Mouse (Mus musculus) cerebellum, adult 9-10 months (tissue): Measurements from ENCODE around the gene Cd47.

Experiments used
- DNase-seq: peaks from one replicate; pipeline ENCODE4 v3.0.0; 2022

Cd47 gene

GRCm38 (mm10) chr16:49920191-49920590 is 119.9 kb downstream of the Cd47 start:
- DNase-seq: peak; percentile 77

DNA sequence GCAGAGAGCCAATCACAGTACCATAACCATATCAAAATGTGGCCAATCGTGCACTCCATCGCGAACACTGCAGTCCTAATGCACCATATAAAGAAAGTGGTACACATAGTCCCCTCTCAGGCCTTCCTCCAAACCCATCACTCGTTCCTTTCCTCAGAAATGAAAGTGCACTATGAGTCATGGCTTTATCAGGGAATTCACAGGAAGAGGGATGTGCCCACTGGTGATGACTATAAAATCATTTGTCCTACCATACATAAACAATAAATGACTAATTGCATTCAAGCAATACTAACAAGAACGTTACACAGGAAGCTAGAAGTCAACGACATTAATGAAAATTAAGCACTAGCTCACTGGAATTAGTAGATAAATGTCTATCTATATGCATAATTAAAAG is 121.3 kb downstream of the Cd47 start:
- DNase-seq: no peak

DNA sequence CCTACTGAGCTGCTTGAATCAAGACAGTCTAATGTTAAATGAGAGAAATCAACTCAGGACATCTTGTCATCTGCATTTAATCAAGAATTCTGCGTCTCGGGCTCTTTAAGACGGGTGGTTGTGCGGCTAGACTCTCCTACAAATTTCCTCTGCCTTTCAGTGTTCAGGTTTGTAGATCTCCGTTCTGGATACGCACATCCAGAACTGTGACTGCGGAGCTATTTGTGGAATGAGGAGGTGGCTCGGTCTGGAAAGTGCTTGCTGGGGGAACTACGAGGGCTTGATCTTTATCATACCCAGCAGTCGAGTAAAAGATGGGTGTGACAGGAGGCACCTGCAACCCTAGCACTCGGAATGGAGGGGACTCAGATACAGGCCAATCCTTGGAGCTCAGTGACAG is 121.8 kb downstream of the Cd47 start:
- DNase-seq: no peak

GRCm38 (mm10) chr16:49923720-49924119 is 123.4 kb downstream of the Cd47 start:
- DNase-seq: no peak

GRCm38 (mm10) chr16:49924941-49925340 is 124.6 kb downstream of the Cd47 start:
- no peak for DNase-seq

GRCm38 (mm10) chr16:49933274-49933673 is 132.9 kb downstream of the Cd47 start:
- DNase-seq: no peak

DNA sequence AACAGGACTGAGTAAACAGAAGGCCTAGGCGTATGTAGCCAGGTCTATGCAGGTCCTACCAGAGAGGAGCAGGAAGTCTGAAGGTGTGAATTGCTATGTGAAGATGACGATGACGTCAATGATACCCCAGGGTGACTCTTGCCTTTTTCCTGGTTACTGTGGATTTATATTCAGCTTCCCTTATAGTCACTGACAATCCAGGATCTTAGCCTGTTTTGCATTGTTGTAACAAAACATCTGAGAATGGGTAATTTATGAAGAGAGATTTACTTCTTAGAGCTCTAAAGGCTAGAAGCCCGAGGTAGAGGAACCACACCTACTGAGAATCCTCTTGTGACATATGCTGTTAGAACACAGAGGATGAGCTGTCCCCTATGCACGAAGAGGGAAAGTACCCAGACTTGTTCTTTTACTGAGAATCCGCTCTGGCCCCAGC is 135.7 kb downstream of the Cd47 start:
- DNase-seq: no peak

DNA sequence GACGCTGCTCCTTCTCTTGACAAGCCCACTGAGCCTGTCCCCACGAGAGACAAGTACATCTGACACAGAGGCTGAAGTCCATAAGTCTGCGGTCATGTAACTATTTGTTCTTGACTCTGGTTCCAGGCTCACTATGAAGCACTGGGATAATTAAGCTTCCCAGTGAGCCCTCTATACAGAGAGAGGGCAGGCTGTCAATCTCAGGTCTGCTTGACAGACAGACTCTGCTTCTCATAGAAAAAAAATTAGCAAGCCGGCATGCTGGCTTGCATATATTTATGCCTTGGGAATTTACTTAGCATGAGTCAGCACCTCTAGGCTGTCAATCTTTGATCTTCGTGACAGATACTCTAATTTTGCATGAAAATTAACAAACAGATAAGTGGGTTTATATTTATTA is 136.5 kb downstream of the Cd47 start:
- DNase-seq: no peak

DNA sequence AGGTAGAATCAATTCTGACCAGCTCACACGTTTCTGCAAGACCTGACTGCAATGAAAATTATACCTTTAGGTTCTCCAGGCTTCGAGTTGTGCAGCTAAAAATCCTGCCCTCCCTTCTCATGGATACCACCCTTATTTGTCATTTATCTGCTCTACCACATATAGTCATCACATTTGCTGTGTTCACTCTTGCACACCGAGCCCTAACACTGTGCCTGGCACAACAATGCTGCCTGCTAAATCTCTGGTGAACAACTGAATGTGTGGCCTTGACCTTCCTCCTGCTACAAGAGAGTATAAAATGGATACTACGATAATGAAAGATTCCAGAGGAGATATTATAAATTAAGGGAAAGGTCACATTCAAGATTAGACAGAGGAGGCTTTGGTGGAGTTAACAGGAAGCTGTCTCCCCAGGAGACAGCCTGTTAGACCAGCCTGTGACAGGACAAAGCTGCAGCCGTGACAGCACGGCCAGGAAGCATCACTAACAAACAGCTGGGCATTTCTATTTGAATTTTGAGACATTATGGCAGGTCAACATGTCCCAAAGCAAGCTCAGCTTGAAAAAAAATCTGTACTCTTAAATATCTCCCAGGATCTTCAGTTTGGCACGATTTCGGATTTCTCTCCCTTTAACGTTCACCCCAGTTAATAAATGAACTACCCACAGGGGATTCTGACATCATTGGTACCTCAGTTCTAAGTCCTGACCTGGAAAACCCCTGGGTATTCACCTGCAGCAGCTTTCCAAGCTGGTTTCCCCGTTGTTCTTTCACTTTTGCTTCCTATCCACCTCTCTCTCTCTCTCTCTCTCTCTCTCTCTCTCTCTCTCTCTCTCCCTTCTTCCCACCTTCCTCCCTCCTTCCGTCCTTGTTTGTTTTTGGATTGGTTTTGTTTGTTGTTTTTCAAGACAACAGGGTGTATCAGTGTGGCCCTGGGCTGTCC is 137.2 kb downstream of the Cd47 start:
- no peak for DNase-seq

GRCm38 (mm10) chr16:49938483-49939301 is 138.4 kb downstream of the Cd47 start:
- no peak for DNase-seq

DNA sequence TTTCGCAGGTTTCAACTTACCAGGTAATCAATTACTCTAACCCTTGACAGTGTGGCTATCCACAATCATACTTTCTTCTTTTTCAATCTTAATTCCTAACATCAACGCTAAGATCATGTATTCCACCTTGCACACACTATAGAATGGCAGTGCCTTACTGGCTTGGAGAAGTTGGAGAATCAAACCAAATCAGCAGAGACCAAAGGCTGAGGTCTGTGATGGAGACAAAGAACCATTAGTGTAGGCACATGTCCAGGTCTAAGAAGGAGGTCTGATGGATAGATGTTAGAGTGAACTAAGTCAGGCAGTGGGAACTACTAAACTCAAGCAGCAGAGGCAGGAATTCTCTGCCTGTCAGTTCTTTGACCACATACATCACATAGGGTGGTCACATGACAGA is 139.0 kb downstream of the Cd47 start:
- DNase-seq: no peak

- no peak for DNase-seq
These were observed 140.1 kb downstream of the Cd47 start for GRCm38 (mm10) chr16:49940473-49940872.

GRCm38 (mm10) chr16:49941031-49941430 is 140.7 kb downstream of the Cd47 start:
- no peak for DNase-seq

DNA sequence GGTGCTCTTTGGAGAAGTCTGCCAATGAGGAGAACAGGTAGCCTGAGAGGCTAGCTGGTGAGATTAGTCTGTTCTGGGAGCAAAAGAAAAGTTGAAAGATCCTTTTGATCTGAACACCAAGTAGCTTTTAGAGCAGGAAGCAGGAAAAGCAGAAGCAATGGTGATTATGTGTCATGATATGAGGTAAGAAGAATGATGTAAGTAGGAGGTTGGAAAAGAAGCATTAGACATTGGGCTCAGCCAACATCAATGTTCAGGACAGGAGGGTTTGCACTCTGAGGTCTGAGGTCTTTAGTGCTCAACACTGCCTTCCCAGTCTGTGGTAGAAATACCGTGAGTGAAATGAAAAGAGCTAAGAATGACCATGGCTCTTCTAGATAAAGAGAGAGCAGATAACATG is 143.4 kb downstream of the Cd47 start:
- DNase-seq: no peak

- DNase-seq: no peak
These were observed 144.8 kb downstream of the Cd47 start for GRCm38 (mm10) chr16:49945084-49945483.

DNA sequence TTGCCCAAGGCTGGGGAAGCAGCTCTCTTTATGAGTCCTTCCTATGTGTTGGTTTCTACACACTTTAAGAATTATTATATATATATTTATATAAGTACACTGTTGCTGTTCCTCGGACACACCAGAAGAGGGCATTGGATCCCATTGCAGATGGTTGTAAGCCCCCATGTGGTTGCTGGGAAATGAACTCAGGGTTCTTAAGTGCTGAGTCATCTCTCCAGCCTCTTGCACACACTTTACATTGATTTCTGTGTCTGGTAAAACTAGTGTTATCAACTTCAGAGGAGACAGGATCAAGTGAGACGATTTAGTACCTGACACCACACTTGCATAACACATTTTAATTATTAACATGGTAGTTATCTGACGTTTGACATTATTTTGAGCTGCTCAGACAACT is 146.7 kb downstream of the Cd47 start:
- no peak for DNase-seq

GRCm38 (mm10) chr16:49947610-49948009 is 147.3 kb downstream of the Cd47 start:
- DNase-seq: no peak

DNA sequence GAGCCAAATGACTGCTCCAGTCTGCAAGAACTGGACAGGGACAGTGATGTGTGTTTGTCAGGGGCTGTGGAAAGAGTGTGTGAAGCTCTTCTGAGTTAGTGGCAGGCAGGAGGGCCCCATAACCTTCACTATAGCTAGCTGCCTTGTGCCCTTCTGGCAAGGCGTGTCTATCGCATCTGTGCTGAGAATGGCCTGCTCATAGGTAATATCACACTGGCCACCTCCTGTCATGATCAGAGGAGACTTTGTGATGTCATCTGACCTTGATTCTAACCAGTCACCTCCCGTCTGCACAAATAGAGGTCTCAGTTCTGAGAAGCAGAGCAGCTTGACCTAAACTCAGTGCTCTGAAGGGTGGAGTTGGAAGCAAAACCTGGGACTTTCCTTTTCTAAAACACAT is 148.0 kb downstream of the Cd47 start:
- DNase-seq: no peak

DNA sequence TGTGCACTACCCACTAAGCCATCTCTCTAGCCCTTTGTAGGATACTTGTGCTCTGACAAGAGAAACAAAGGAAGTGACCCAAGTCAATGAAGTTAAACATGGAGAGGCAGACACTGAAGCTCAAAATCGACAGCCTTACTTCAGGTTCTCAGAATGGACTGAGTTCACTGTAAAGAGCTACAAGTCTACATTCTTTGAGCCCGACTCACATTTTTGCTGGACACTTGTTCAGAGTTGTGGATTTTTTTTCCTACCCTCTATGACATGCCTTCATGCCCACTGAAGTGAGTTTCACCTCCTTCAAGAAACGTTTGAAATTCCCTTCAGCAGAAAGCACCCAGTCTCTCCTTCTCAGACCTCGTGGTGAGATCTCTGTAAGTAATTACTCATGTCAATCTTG is 148.9 kb downstream of the Cd47 start:
- no peak for DNase-seq

- no peak for DNase-seq
These were observed 150.0 kb downstream of the Cd47 start for GRCm38 (mm10) chr16:49950340-49950739.

GRCm38 (mm10) chr16:49951288-49951691 is 151.0 kb downstream of the Cd47 start:
- DNase-seq: peak; percentile 14

GRCm38 (mm10) chr16:49951925-49952523 is 151.7 kb downstream of the Cd47 start:
- DNase-seq: no peak

GRCm38 (mm10) chr16:49953817-49954216 is 153.5 kb downstream of the Cd47 start:
- DNase-seq: no peak
